ENCODE assay signal across 10 mouse cellular contexts in genomic region chr7:48995171-48995570, GRCm38 (mm10).
DNase-seq lines count a peak whose midpoint lies in the region; ATAC-seq and TF ChIP-seq lines count a peak whose summit lies in the region.
"Had no signal": no experiment of that assay in that cellular context is flagged by ENCODE, and none has a peak within 500 bp of the region (broad histone marks: within the 10 kb centered on the region; RNA-seq: fewer than 3 reads in every experiment).

No protein-coding gene starts in this region.

- peaks cover 3% of the 10 kb centered on the region for H3K4me1 ChIP-seq in ES-Bruce4 (ENCODE audit: control insufficient read depth, insufficient read depth, low read length)
- peaks cover 98% of the 10 kb centered on the region for H3K4me1 ChIP-seq in hindbrain, embryonic 10.5 days (replicated peaks)
- peaks cover 26% of the 10 kb centered on the region for H3K4me1 ChIP-seq in midbrain, embryonic 15.5 days
- no peaks in the 10 kb centered on the region for H3K4me1 ChIP-seq in intestine, postnatal 0 days (replicated peaks; ENCODE audit: control insufficient read depth, insufficient read depth, low read length)

- no peak overlapping the region for H3K9ac ChIP-seq in ES-Bruce4 (ENCODE audit: low read depth, poor library complexity, severe bottlenecking)
- H3K9ac ChIP-seq in midbrain, embryonic 15.5 days, result no peak overlapping the region
- H3K9ac ChIP-seq in intestine, postnatal 0 days (ENCODE audit: low read depth, low read length), result no peak overlapping the region

- no peaks in the 10 kb centered on the region for H3K27me3 ChIP-seq in ES-Bruce4 (ENCODE audit: control insufficient read depth, insufficient read depth, low read length, poor library complexity, severe bottlenecking)
- peaks cover 5% of the 10 kb centered on the region; the same call in 1 of the 2 replicates for H3K27me3 ChIP-seq in hindbrain, embryonic 10.5 days (ENCODE audit: insufficient read depth, poor library complexity, severe bottlenecking)
- H3K27me3 ChIP-seq in midbrain, embryonic 15.5 days (replicated peaks), result no peaks in the 10 kb centered on the region
- H3K27me3 ChIP-seq in intestine, postnatal 0 days (replicated peaks; ENCODE audit: control insufficient read depth, insufficient read depth, low read length), result no peaks in the 10 kb centered on the region

- H3K27ac ChIP-seq in ES-Bruce4 (ENCODE audit: insufficient read depth, low read length), result no peak overlapping the region
- H3K27ac ChIP-seq in hindbrain, embryonic 10.5 days, result peak overlapping the region; percentile 89
- H3K27ac ChIP-seq in midbrain, embryonic 15.5 days, result peak overlapping the region; percentile 60
- H3K27ac ChIP-seq in intestine, postnatal 0 days (ENCODE audit: low read depth, low read length), result no peak overlapping the region
- H3K27ac ChIP-seq: stomach, postnatal 0 days had no signal

- no peak for TF ChIP-seq POLR2A in ES-Bruce4 (IDR thresholded peaks at IDR 0.05; ENCODE audit: insufficient read depth, low read length)
- no peak for TF ChIP-seq POLR2A in brain, embryonic 14.5 days (IDR thresholded peaks at IDR 0.05; ENCODE audit: borderline replicate concordance, extremely low read depth, insufficient read depth, insufficient read length, poor library complexity, severe bottlenecking)

- peak; percentile 69 for DNase-seq in brain, embryonic 14.5 days (ENCODE audit: low read depth)
- peak; percentile 90 for DNase-seq in hindbrain, embryonic 10.5 days (ENCODE audit: low spot score)
- no peak for DNase-seq in layer of hippocampus, postnatal 36 days
- no peak for DNase-seq in urinary bladder, postnatal 25 days (ENCODE audit: low spot score)

- no peaks in the 10 kb centered on the region for H3K36me3 ChIP-seq in ES-Bruce4 (ENCODE audit: control insufficient read depth, insufficient read depth, low read length, poor library complexity, severe bottlenecking)
- H3K36me3 ChIP-seq in hindbrain, embryonic 10.5 days, result peaks cover 4% of the 10 kb centered on the region; the same call in 1 of the 2 replicates
- no peaks in the 10 kb centered on the region for H3K36me3 ChIP-seq in midbrain, embryonic 15.5 days (replicated peaks)
- H3K36me3 ChIP-seq in intestine, postnatal 0 days (ENCODE audit: control insufficient read depth, insufficient read depth), result no peaks in the 10 kb centered on the region

- no peak overlapping the region for H3K4me3 ChIP-seq in ES-Bruce4 (ENCODE audit: low read depth, low read length)
- peak overlapping the region; percentile 25 for H3K4me3 ChIP-seq in hindbrain, embryonic 10.5 days
- no peak overlapping the region for H3K4me3 ChIP-seq in midbrain, embryonic 15.5 days
- no peak overlapping the region for H3K4me3 ChIP-seq in intestine, postnatal 0 days (ENCODE audit: low read depth, low read length)

- H3K4me2 ChIP-seq in midbrain, embryonic 15.5 days, result peak overlapping the region; percentile 9
- no peak overlapping the region for H3K4me2 ChIP-seq in intestine, postnatal 0 days (replicated peaks; ENCODE audit: low read depth)

- 3% methylated on average over 13 of the region's 13 CpGs for WGBS in hindbrain, embryonic 10.5 days
- 2% methylated on average over 13 of the region's 13 CpGs for WGBS in midbrain, embryonic 15.5 days
- WGBS in intestine, postnatal 0 days, result 40% methylated on average over 13 of the region's 13 CpGs

- peak; percentile 75 for ATAC-seq in midbrain, embryonic 15.5 days (replicated peaks)
- no peak for ATAC-seq in megakaryocyte-erythroid progenitor cell, adult 5-6 weeks (replicated peaks; ENCODE audit: low FRiP score, low TSS enrichment, poor library complexity, severe bottlenecking)
- no peak for ATAC-seq in intestine, postnatal 0 days
- ATAC-seq: activated CD4-positive, CD25-positive, alpha-beta regulatory T cell, adult 4 months had no signal

- H3K9me3 ChIP-seq in ES-Bruce4 (replicated peaks; ENCODE audit: control insufficient read depth, insufficient read depth, low read length, poor library complexity, severe bottlenecking), result no peaks in the 10 kb centered on the region
- H3K9me3 ChIP-seq in hindbrain, embryonic 10.5 days, result no peaks in the 10 kb centered on the region
- no peaks in the 10 kb centered on the region for H3K9me3 ChIP-seq in midbrain, embryonic 15.5 days
- no peaks in the 10 kb centered on the region for H3K9me3 ChIP-seq in intestine, postnatal 0 days (ENCODE audit: control insufficient read depth)

- no peak for TF ChIP-seq CTCF in ES-Bruce4 (IDR thresholded peaks at IDR 0.05; ENCODE audit: low read depth, low read length)
- no peak for TF ChIP-seq CTCF in brain, embryonic 14.5 days (IDR thresholded peaks at IDR 0.05; ENCODE audit: borderline replicate concordance, extremely low read depth, insufficient read depth, insufficient read length)
- TF ChIP-seq CTCF in intestine, postnatal 0 days (IDR thresholded peaks at IDR 0.05; ENCODE audit: low read depth), result no peak

- peak; percentile 71 for TF ChIP-seq EP300 in ES-Bruce4 (IDR thresholded peaks at IDR 0.05; ENCODE audit: insufficient read depth, low read depth, low read length)

Comparison
In these comparisons a context has a peak if more than half of its experiments do, and no peak if none do; other contexts are left out.
1. H3K27ac ChIP-seq: peak in hindbrain, embryonic 10.5 days (single experiment) and midbrain, embryonic 15.5 days (single experiment); none in ES-Bruce4 (single experiment) and intestine, postnatal 0 days (single experiment).
2. DNase-seq: peak in brain, embryonic 14.5 days (single experiment) and hindbrain, embryonic 10.5 days (single experiment); none in layer of hippocampus, postnatal 36 days (0 of 2) and urinary bladder, postnatal 25 days (single experiment).